Mouse (Mus musculus) intestine, postnatal 0 days (tissue): ENCODE data around the gene Zfp994. TPM values are rescaled to one million over a fixed set of nuclear protein-coding genes. Genes with fewer than 3 reads are reported as not detected.
A peak's percentile ranks its signal among the peaks of the same experiment; 100 is the strongest.
"Not testable (repeated sequence)": the region's sequence is repeated elsewhere in the genome, so short reads cannot be mapped to it uniquely, and the experiment has no call there.

Source experiments
- ATAC-seq: fragments of 200-750 bp; cut with Nextera tagmentation; 2 replicates; pipeline ENCODE4 v1.8.0; 2017; ENCODE audit warnings: mild to moderate bottlenecking, moderate TSS enrichment, moderate library complexity
- H3K27ac ChIP-seq: fragments of 300-500 bp; sonication (generic); 2 replicates; pipeline ENCODE4 v1.5.1; 2014; ENCODE audit warnings: mild to moderate bottlenecking, low read depth, low read length, moderate library complexity
- H3K27me3 ChIP-seq: fragments of 300-500 bp; sonication (generic); replicated peaks from 2 replicates; pipeline ENCODE4 v1.6.1; 2014; ENCODE audit warnings: low read length, mixed read lengths; ENCODE audit not compliant: control insufficient read depth, insufficient read depth
- H3K36me3 ChIP-seq: fragments of 300-500 bp; sonication (generic); 2 replicates; pipeline ENCODE4 v1.6.1; 2014; ENCODE audit warnings: mild to moderate bottlenecking, moderate library complexity; ENCODE audit not compliant: control insufficient read depth, insufficient read depth
- H3K4me1 ChIP-seq: fragments of 300-500 bp; sonication (generic); replicated peaks from 2 replicates; pipeline ENCODE4 v1.6.1; 2014; ENCODE audit warnings: antibody characterized with exemption, low read length, mixed read lengths; ENCODE audit not compliant: control insufficient read depth, insufficient read depth
- H3K4me2 ChIP-seq: fragments of 300-500 bp; sonication (generic); replicated peaks from 2 replicates; pipeline ENCODE4 v1.6.1; 2014; ENCODE audit warnings: low read depth, mild to moderate bottlenecking, moderate library complexity
- H3K4me3 ChIP-seq: fragments of 300-500 bp; sonication (generic); 2 replicates; pipeline ENCODE4 v1.5.1; 2014; ENCODE audit warnings: low read depth, low read length
- H3K9ac ChIP-seq: fragments of 300-500 bp; sonication (generic); 2 replicates; pipeline ENCODE4 v1.6.1; 2014; ENCODE audit warnings: mild to moderate bottlenecking, low read depth, low read length
- H3K9me3 ChIP-seq: fragments of 300-500 bp; sonication (generic); 2 replicates; pipeline ENCODE4 v1.6.1; 2016; ENCODE audit warnings: mixed run types; ENCODE audit not compliant: control insufficient read depth
- CTCF ChIP-seq: sonication (generic); IDR thresholded peaks from 2 replicates; pipeline ENCODE4 v1.5.1; 2016; ENCODE audit warnings: low read depth, mild to moderate bottlenecking, control low read depth, antibody characterized with exemption, moderate library complexity
- WGBS: fragments of 180-500 bp; shearing (Covaris S2); extraction: QIAGEN DNeasy Blood & Tissue Kit; methylation state at CpG from one replicate; pipeline ENCODE4 v1.1.7; 2014; 5-methylcytosine and 5-hydroxymethylcytosine counted together
- polyA plus RNA-seq: library from polyadenylated mRNA; unstranded; fragments of >200 nt; fragmentation: Nextera tagmentation; extraction: Ambion mirVana; gene quantifications from 2 replicates; pipeline ENCODE4 v1.2.1, GENCODE M21; 2015

The Zfp994 gene
- 3.6 TPM in 2 replicates for polyA plus RNA-seq

DNA sequence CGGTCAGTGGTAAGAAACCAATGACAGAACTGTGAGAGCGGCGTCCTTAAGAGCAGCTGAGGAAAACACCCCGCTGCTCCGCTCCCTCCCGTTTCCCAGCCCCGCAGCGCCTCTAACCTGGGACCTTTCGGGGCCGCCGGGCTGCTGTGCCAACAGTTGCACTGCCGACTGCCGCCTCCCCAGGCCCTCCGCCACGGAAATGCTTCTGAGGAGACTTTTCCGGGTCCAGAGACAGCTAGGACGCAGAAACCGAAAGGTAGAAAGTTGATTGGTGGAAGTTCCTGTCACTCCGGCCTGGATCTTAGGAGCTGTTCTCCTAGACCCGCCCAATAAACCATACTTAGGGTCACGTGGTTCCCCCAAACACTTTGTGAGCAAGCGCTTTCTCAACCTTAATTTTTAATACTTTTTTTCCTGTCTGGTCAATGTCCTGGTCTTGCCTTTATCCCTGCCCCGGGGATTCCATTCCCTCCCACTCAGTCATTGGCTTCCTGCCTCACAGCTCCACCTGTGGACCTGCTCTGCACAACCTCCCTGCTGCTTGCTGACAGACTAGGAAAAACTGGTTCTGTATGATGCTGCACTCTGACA is at the start of gene Zfp994:
Zfp994 (minus strand) TSS at position 195 of the 591 bp plus-strand sequence.
- H3K4me1 ChIP-seq, H3K27me3 ChIP-seq, H3K9me3 ChIP-seq, H3K36me3 ChIP-seq: not testable (repeated sequence)
- H3K4me3 ChIP-seq: peak within 1 kb of the TSS; percentile 60
- ATAC-seq: peak; percentile 100
- peak within 1 kb of the TSS; percentile 92 for H3K27ac ChIP-seq
- WGBS: under 1% methylated on average over 23 of the region's 23 CpGs
- H3K9ac ChIP-seq: peak within 1 kb of the TSS; percentile 71
- peak; percentile 64 for TF ChIP-seq CTCF
- peak within 1 kb of the TSS; percentile 69 for H3K4me2 ChIP-seq

DNA sequence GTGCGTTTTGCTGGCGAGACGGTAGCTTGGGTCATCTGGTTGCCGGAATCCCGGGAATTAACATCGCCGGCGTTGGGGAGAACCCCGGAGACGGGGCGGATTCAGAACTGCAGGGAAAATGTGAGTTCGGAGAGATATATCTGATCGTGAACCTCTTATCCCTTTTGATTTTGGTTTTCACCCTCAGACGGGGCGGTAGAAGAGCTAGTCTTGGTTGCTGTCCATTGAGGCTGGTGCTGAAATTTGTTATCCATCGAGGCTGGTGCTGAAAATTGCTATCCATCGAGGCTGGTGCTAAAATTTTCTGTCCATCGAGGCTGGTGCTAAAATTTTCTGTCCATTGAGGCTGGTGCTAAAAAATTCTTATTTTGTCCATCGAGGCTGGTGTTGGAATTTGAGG is 5.3 kb upstream of the Zfp994 start:
- not testable (repeated sequence) for H3K27ac ChIP-seq, H3K4me1 ChIP-seq, H3K36me3 ChIP-seq, H3K9ac ChIP-seq, H3K27me3 ChIP-seq, H3K4me3 ChIP-seq, ATAC-seq, H3K4me2 ChIP-seq, H3K9me3 ChIP-seq
- 67% methylated on average over 19 of the region's 19 CpGs for WGBS

DNA sequence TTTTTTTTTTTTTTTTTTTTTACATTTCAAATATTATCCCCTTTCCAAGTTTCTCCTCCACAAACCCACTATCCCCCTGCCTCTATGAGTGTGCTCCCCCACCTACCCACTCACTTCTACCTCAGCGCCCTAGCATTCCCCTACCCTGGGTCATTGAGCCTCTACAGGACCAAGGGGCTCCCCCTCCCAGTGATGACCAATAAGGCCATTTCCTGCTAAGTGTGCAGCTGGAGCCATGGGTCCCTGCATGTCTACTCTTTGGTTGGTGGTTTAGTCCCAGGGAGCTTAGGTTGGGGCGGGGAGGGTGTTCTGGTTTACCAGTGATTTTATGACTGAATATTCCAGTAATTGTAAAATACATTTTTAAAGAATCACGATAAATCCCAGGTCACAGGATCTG is 401 bp downstream of the Zfp994 start:
- peak overlapping the region; percentile 92 for H3K27ac ChIP-seq
- not testable (repeated sequence) for H3K27me3 ChIP-seq, H3K36me3 ChIP-seq, H3K4me1 ChIP-seq, H3K9me3 ChIP-seq
- peak; percentile 70 for ATAC-seq
- WGBS: 0% methylated on average over 3 of the region's 3 CpGs
- peak overlapping the region; percentile 60 for H3K4me3 ChIP-seq
- H3K4me2 ChIP-seq: peak overlapping the region; percentile 69
- H3K9ac ChIP-seq: peak overlapping the region; percentile 71

DNA sequence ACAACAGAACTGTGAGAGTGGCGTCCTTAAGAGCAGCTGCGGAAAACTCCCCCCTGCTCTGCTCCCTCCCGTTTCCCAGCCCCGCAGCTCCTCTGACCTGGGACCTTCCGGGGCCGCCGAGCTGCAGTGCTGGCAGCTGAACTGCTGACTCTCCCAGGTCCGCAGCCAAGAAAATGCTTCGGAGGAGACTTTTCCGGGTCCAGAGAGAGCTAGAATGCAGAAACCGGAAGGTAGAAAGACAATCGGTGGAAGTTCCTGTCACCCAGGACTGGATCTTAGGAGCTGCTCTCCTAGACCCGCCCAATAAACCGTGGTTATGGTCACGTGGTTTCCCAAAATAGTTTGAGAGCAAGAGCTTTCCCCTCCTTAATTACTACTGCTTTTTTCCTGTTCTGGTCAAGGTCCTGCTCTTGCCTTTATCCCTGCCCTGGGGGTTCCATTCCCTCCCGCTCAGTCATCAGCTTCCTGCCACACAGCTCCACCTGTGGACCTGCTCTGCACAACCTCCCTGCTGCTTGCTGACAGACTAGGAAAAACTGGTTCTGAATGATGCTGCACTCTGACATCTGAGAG is 59.6 kb downstream of the Zfp994 start, which contains the start of gene Zfp947:
Zfp947 (minus strand) TSS at position 469 of the 573 bp plus-strand sequence.
- peak within 1 kb of the TSS; percentile 53 for H3K9ac ChIP-seq
- not testable (repeated sequence) for H3K27me3 ChIP-seq, H3K4me1 ChIP-seq, H3K36me3 ChIP-seq, H3K9me3 ChIP-seq
- peak within 1 kb of the TSS; percentile 70 for H3K4me2 ChIP-seq
- ATAC-seq: peak; percentile 92
- peak; percentile 58 for TF ChIP-seq CTCF
- peak within 1 kb of the TSS; percentile 54 for H3K4me3 ChIP-seq
- peak within 1 kb of the TSS; percentile 84 for H3K27ac ChIP-seq
- WGBS: under 1% methylated on average over 16 of the region's 16 CpGs

DNA sequence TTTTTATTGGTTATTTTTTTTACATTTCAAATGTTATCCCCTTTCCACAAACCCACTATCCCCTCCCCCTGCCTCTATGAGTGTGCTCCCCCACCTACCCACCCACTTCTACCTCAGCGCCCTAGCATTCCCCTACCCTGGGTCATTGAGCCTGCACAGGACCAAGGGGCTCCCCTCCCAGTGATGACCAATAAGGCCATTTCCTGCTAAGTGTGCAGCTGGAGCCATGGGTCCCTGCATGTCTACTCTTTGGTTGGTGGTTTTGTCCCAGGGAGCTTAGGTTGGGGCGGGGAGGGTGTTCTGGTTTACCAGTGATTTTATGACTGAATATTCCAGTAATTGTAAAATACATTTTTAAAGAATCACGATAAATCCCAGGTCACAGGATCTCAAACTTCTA is 60.1 kb downstream of the Zfp994 start:
- H3K4me2 ChIP-seq: peak overlapping the region; percentile 70
- WGBS: 5% methylated on average over 3 of the region's 3 CpGs
- H3K4me3 ChIP-seq: peak overlapping the region; percentile 54
- H3K27me3 ChIP-seq, H3K9me3 ChIP-seq, H3K4me1 ChIP-seq, H3K9ac ChIP-seq, H3K36me3 ChIP-seq: not testable (repeated sequence)
- ATAC-seq: peak; percentile 68
- peak overlapping the region; percentile 84 for H3K27ac ChIP-seq

DNA sequence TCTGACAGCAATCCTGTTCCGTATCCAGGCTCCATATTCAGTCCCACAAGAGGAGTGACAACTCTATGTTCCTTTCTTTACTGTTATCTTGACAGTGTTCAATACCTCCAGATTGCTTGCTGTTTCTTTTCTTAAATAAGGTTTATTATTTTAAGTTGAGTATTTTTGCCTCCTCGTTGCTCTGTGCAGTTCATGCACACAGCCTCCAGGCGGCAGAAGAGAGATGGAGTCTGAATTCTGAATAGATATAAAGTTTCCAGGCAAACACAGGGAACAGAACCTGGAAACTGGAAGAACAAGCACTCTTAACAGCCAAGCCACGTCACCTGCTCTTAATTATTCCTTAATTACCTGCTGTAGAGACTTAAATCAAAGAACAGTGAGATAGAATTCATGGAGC is 71.5 kb downstream of the Zfp994 start:
- not testable (repeated sequence) for H3K4me2 ChIP-seq, H3K9me3 ChIP-seq, ATAC-seq, H3K4me1 ChIP-seq, H3K27me3 ChIP-seq, H3K27ac ChIP-seq, H3K36me3 ChIP-seq, H3K9ac ChIP-seq, H3K4me3 ChIP-seq
- WGBS: 67% methylated on average over 2 of the region's 4 CpGs

Other genes starting within 250 kb of the Zfp994 start
- gene Zfp947, start 59.4 kb downstream of the Zfp994 start, polyA plus RNA-seq: 2.3 and 2.6 TPM in 2 replicates
- 11.3 and 12.4 TPM in 2 replicates for gene CT030661.1, start 89.2 kb upstream of the Zfp994 start, polyA plus RNA-seq
- gene Zfp944, start 135.8 kb upstream of the Zfp994 start, polyA plus RNA-seq: 9.6 TPM in 2 replicates
- 5.7 and 7.6 TPM in 2 replicates for gene Zfp758, start 135.8 kb upstream of the Zfp994 start, polyA plus RNA-seq
- 11.2 and 11.4 TPM in 2 replicates for gene Zfp946, start 198.6 kb upstream of the Zfp994 start, polyA plus RNA-seq